In the genomic region with DNA sequence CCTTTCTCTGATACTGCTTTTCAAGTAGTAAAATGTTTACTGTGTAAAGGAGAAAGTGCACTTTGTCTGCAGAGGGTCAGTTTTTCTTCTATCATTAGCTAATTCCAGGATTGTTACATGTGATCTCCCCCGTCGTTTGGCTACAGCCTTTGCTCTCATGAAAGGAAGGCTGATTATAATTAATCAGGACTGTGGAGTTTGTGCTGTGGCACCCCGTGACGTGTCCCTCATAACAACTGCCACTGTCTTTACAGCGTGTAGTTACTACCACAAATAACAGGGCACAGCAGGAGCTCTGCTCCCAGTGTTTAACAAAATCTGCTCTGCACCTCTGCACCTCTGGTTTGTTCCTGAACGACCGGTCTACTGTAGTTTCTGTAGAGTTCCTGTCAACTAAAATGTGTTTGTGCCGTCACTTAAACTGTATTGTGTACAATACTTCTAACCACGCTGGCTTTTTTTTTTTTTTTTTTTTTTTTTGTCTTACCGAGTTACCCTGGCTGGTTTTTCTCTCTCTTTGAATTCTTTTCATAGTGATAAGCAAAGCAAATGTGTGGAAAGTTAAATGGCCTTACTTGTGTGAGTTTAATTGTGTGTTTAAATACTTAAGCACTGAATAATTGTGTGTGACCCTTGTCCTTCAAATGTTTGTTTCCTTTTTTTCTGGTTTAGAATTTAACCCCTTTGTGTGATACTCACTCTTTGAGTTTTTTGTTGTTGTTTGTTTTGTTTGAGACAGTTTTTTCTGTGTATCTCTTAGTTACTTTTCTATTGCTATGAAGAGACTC, we compare ENCODE assay signal across 12 mouse cellular contexts. TPM values are rescaled to one million over a fixed set of nuclear protein-coding genes. Genes with fewer than 3 reads are reported as not detected.
DNase-seq lines count a peak whose midpoint lies in the region; ATAC-seq lines count a peak whose summit lies in the region.
"Had no signal": no experiment of that assay in that cellular context is flagged by ENCODE, and none has a peak within 500 bp of the region (broad histone marks: within the 10 kb centered on the region; RNA-seq: fewer than 3 reads in every experiment).

No protein-coding gene starts in this region.

- H3K9me3 ChIP-seq in kidney, embryonic 14.5 days (ENCODE audit: control insufficient read depth, low read length) = no peaks in the 10 kb centered on the region
- no peaks in the 10 kb centered on the region for H3K9me3 ChIP-seq in forebrain, embryonic 15.5 days
- no peaks in the 10 kb centered on the region for H3K9me3 ChIP-seq in neural tube, embryonic 15.5 days (replicated peaks)
- H3K9me3 ChIP-seq: heart, embryonic 12.5 days had no signal

- H3K9ac ChIP-seq in kidney, embryonic 14.5 days (ENCODE audit: low read depth, low read length) = no peak overlapping the region
- H3K9ac ChIP-seq in forebrain, embryonic 15.5 days (replicated peaks) = no peak overlapping the region
- no peak overlapping the region for H3K9ac ChIP-seq in neural tube, embryonic 15.5 days (replicated peaks)
- H3K9ac ChIP-seq: heart, embryonic 12.5 days had no signal

- H3K27me3 ChIP-seq in kidney, embryonic 14.5 days (ENCODE audit: control insufficient read depth, insufficient read depth, low read length) = no peaks in the 10 kb centered on the region
- no peaks in the 10 kb centered on the region for H3K27me3 ChIP-seq in forebrain, embryonic 15.5 days
- H3K27me3 ChIP-seq in neural tube, embryonic 15.5 days (replicated peaks) = no peaks in the 10 kb centered on the region
- H3K27me3 ChIP-seq: heart, embryonic 12.5 days had no signal

- H3K4me3 ChIP-seq in kidney, embryonic 14.5 days (ENCODE audit: low read length) = no peak overlapping the region
- H3K4me3 ChIP-seq in forebrain, embryonic 15.5 days = no peak overlapping the region
- H3K4me3 ChIP-seq in neural tube, embryonic 15.5 days (replicated peaks) = no peak overlapping the region
- H3K4me3 ChIP-seq: erythroblast, embryonic 14.5 days; heart, embryonic 12.5 days had no signal

- WGBS in kidney, embryonic 14.5 days = 50% methylated on average over 10 of the region's 10 CpGs
- 3% methylated on average over 10 of the region's 10 CpGs for WGBS in forebrain, embryonic 15.5 days
- WGBS in neural tube, embryonic 15.5 days = 14% methylated on average over 10 of the region's 10 CpGs

- no peak for ATAC-seq in kidney, embryonic 14.5 days (ENCODE audit: low FRiP score, low TSS enrichment)
- 0 out of 2 replicates have a peak, but pooled peaks have one; percentile 35 for ATAC-seq in forebrain, embryonic 15.5 days (replicated peaks)
- no peak for ATAC-seq in neural tube, embryonic 15.5 days (ENCODE audit: low FRiP score)

- no peaks in the 10 kb centered on the region for H3K36me3 ChIP-seq in kidney, embryonic 14.5 days (ENCODE audit: control insufficient read depth, insufficient read depth, low read length)
- H3K36me3 ChIP-seq in forebrain, embryonic 15.5 days = no peaks in the 10 kb centered on the region
- no peaks in the 10 kb centered on the region for H3K36me3 ChIP-seq in neural tube, embryonic 15.5 days

- peak; percentile 18 for DNase-seq in kidney, adult 18-20 months
- peak; percentile 74 for DNase-seq in kidney, adult 9 months
- no peak for DNase-seq in cerebellum, adult 11-12 months
- DNase-seq in gastrocnemius, postnatal 36 days = no peak
- DNase-seq: cerebellum, adult 8-10 months; lung, postnatal 36 days; thymus, postnatal 4 days had no signal

- H3K27ac ChIP-seq in kidney, embryonic 14.5 days (ENCODE audit: low read depth, low read length) = no peak overlapping the region
- H3K27ac ChIP-seq in forebrain, embryonic 15.5 days (replicated peaks) = no peak overlapping the region
- no peak overlapping the region for H3K27ac ChIP-seq in neural tube, embryonic 15.5 days (replicated peaks)

- H3K4me2 ChIP-seq in kidney, embryonic 14.5 days (replicated peaks; ENCODE audit: low read depth, low read length) = no peak overlapping the region
- no peak overlapping the region; the same call in 1 of the 2 replicates for H3K4me2 ChIP-seq in forebrain, embryonic 15.5 days (replicated peaks)
- 0 out of 2 replicates have a peak overlapping the region, but pooled peaks have one; percentile 5 for H3K4me2 ChIP-seq in neural tube, embryonic 15.5 days
- H3K4me2 ChIP-seq: heart, embryonic 12.5 days had no signal

- intact Hi-C loops in gastrocnemius, postnatal 36 days (cut with DNase I) = no loop called here

- H3K4me1 ChIP-seq in kidney, embryonic 14.5 days (ENCODE audit: control insufficient read depth, insufficient read depth, low read length) = peaks cover 5% of the 10 kb centered on the region; the same call in 1 of the 2 replicates
- H3K4me1 ChIP-seq in forebrain, embryonic 15.5 days = peaks cover 12% of the 10 kb centered on the region
- peaks cover 11% of the 10 kb centered on the region for H3K4me1 ChIP-seq in neural tube, embryonic 15.5 days

RNA-seq across cellular contexts. Expression of a gene that starts 39.3 kb away (rescaled TPM):
- polyA plus RNA-seq in kidney, embryonic 14.5 days (2014; fragmentation: Nextera tagmentation; extraction: Ambion mirVana) = 13.8 and 25.8 TPM in 2 replicates
- 20.4 and 22.5 TPM in 2 replicates for polyA plus RNA-seq in forebrain, embryonic 15.5 days (2015; fragmentation: Nextera tagmentation; extraction: Ambion mirVana)
- 30.9 and 32.3 TPM in 2 replicates for polyA plus RNA-seq in neural tube, embryonic 15.5 days (2015; fragmentation: Nextera tagmentation; extraction: Ambion mirVana)
- 10 to 100 TPM in 1 of 2 experiments, 1 to 10 TPM in 1; 9.1 to 11.0 TPM for total RNA-seq in gastrocnemius, postnatal 36 days (2021)

Comparison
In these comparisons a context has a peak if more than half of its experiments do, and no peak if none do; other contexts are left out.
1. DNase-seq: peak in kidney, adult 18-20 months (single experiment) and kidney, adult 9 months (single experiment); none in cerebellum, adult 11-12 months (single experiment) and gastrocnemius, postnatal 36 days (0 of 2).